Mouse (Mus musculus): ENCODE measurements around the gene Gnl2.

DNA sequence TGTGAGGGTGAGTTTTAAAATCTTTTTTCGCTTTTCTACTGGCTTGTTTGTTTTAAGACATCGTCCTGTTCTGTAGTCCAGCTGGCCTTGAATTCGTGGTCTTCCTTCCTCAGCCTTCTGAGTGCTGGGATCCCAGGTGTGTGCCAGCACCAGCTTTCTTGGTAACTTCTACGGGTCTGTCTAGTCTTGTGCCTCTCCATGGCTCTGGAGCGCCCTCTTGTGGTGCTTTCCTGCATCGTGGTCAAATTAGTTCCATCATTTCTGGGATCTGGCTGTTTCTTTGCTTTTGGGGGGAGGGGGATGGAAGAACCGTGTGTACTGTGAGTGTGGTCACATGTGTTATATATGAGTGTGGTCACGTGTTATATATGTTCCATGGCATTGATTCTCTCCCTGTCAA lies 83.1 kb downstream of the Gnl2 start:
- no peak for TF ChIP-seq POLR2A (IDR thresholded peaks at IDR 0.05; ENCODE audit: control insufficient read depth, extremely low read depth, insufficient read depth, low read length, poor library complexity)
- TF ChIP-seq CTCF (IDR thresholded peaks at IDR 0.05; ENCODE audit: borderline replicate concordance, control insufficient read depth, extremely low read depth, insufficient read depth, low read length, poor library complexity), result peak; percentile 66; the same call in 1 of the 2 replicates
